Mouse (Mus musculus) MN1 (cell line): Measurements from ENCODE around the gene Hdac5.

Experiments used
- DNase-seq: peaks from one replicate; pipeline ENCODE4 v3.0.0-alpha.2; 2016; ENCODE audit warnings: low spot score

Gene Hdac5

GRCm38 (mm10) chr11:102230006-102230741 lies at the start of gene Hdac5:
Gene Hdac5, minus strand, starts transcription at chr11:102230166.
- DNase-seq, result peak; percentile 97

GRCm38 (mm10) chr11:102279595-102279994 lies 49.6 kb upstream of the Hdac5 start:
- no peak for DNase-seq

DNA sequence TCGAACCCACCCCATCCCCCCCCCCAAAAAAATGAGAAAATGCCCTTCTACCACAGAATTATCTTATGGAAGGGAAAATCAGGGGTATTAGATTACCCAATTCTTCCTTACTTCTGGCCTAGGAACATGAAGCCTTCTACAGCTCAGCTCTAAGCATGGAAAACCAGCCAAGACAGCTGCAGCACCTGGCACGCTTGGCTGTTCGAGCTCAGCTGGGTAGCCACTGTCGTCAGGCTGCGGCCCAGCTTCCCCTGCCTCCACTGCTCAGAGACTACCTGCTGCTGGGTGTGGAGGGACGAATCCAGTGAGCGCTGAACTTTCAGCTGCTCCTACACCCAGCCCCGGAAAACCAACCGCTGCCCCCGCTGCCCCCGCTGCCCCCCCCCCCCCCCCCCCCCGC lies 47.8 kb upstream of the Hdac5 start:
- no peak for DNase-seq

DNA sequence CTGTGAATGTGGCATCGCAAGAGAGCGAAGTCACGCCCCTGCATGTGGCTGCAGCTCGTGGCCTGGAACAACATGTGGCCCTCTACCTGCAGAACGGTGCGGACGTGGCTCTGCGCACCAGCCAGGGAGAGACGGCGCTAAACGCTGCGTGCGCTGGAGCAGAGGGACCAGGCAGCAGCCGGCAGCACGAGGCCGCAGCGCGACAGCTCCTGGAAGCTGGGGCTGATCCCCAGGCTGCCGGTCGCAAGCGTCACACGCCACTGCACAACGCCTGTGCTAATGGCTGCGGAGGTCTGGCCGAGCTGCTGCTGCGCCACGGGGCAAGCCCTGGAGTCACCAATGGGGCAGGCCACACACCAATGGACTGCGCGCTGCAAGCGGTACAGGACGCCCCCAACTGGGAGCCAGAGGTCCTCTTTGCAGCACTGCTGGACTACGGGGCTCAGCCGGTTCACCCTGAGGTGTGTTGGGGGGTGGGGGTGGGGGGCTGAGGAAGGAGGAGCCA lies 46.5 kb upstream of the Hdac5 start:
- peak; percentile 70 for DNase-seq

DNA sequence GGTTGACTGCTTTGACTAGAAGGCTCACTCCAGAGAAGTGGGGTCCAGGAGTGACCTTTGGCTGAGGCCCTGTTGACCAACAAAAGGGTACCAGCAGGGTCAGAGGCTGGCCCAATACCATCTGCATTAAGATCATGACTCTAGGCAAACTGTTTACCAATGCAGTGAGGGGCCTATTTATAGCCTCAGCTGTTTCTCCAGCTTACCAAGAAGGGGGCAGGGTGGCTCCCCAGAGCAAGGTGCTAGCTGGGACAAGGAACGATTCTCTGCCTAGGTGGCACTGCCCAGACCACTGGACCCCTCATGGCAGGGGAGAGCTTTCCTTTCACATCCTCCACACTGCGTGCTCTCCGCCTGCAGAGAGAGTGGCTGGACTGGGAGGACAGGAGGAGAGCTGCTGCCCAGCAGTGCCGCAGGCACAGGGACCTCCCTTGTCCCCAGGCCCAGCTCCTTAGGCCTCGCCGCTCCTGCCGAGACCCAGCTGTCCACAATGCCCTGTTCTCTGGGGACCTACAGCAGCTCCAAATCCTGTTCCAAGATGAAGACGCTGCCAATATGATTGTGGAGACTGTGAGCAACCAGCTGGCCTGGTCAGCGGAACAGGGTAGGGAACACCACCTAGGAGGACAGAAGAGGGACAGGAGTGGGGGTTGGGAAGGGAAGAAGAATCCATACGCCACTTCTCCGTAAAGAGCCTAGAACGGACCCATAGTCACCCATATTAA lies 38.7 kb upstream of the Hdac5 start, which contains the start of gene Asb16:
Gene Asb16 (plus strand): TSS at position 224 of the 725 bp plus-strand sequence.
- no peak for DNase-seq

GRCm38 (mm10) chr11:102267480-102267879 lies 37.5 kb upstream of the Hdac5 start:
- peak; percentile 82 for DNase-seq

GRCm38 (mm10) chr11:102266631-102267355 lies 36.8 kb upstream of the Hdac5 start:
- no peak for DNase-seq

- no peak for DNase-seq
These were observed 35.9 kb upstream of the Hdac5 start for GRCm38 (mm10) chr11:102265816-102266215.

DNA sequence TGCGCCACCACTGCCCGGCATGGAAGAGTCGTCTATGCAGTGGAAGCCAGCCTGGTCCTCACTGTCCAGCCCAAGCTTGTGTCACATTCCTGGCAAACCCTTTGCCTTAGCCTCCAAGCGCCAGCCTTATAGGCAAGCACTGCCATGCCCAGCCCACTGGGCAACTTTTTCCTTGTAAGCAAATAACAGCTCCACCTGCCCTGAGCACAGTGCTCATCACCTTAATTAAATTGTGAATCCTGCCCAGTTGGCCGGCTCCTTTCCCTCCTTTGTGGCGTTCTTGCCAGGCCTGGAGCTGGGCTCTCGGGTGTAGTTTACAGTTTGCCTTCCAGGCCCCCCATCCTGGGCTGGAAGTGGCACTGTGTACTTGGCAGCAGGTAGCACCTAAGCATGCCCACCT lies 33.2 kb upstream of the Hdac5 start:
- no peak for DNase-seq

GRCm38 (mm10) chr11:102258521-102258920 lies 28.6 kb upstream of the Hdac5 start:
- peak; percentile 22 for DNase-seq

- no peak for DNase-seq
These were observed 28.1 kb upstream of the Hdac5 start for GRCm38 (mm10) chr11:102258095-102258494.

- DNase-seq, result no peak
These were observed 27.5 kb upstream of the Hdac5 start for GRCm38 (mm10) chr11:102257514-102257913.

- peak; percentile 18 for DNase-seq
These were observed 19.6 kb upstream of the Hdac5 start for GRCm38 (mm10) chr11:102249351-102250090.

DNA sequence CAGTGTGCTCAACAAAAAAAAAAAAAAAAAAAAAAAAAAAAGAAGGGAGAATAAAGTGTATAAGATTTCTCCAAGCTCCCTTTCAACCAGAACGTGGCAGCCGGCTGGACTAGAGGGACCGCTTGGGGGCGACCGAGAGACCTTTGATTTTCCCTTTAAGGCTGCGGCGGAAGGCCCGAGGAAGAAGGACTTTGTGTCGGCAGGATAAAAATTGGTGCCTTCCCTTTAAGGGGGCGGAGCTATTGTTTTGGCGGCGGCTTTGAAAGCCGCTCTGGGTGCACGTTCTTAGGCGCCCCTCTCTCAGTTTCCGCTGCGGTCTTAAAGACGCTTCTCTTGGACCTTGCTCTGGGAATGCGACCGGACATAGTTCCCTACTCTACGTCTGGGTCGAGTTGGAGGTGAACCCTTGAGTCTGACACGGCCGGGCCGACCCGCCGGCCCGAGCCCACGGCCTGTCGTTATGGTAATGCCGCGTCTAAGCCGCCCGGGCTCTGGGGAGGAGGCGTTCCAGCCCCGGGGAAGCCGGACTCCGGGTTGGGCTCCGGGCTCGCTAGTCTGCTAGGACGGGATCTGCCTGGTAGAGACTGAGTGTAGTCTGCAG lies 18.8 kb upstream of the Hdac5 start, which contains the start of gene BC030867:
Gene BC030867 (plus strand): TSS at position 253 of the 601 bp plus-strand sequence.
- DNase-seq, result peak; percentile 97

DNA sequence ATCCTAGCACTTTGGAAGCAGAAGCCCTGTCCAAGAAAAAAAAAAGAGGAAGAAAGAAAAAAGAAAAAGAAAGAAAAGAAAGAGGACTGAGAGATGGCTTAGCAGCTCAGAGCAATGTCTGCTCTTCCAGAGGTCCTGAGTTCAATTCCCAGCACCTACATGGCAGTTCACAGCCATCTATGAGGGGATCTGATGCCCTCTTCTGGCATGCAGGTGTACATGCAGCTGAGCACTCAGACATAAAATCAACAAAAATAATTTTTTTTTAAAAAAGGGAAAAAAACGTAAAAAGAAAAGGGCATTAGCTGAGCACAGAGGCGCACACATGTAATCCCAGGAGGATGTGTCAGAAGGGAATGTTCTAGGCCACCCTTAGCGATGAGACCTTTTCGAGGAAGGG lies 16.9 kb upstream of the Hdac5 start:
- DNase-seq, result no peak

- DNase-seq, result no peak
These were observed 16.3 kb upstream of the Hdac5 start for GRCm38 (mm10) chr11:102246273-102246635.

DNA sequence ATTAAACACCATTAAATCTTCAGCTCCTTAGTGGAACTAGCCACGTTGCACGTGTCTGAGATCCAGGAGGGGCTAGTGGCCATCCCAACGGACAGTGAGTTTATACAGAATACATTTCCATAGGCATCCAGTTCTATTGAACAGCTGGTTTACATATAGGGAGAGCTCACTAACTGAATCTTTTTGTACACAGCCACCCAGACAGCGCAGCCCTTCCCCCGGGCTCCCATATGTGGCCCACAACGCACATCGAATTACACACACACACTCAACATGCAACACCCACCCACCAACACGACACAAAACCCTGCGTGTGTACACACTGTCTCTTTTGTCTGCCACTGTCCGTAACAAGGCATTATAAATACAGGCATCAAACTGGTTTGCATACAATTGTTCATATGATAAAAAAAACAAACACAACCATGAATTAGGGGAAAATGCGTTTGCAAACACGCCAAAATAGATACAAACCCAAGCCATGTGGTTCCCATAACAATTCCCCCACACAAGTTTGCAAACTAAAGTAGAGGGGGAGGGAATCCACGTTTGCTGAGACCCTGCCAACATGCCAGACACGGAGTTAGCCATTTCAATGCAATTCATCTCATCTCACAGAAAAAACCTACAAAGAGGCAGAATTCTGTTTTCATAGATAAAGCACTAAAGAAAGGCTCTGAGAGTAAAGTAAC lies 15.8 kb upstream of the Hdac5 start:
- DNase-seq, result no peak

- peak; percentile 89 for DNase-seq
These were observed 15.0 kb upstream of the Hdac5 start for GRCm38 (mm10) chr11:102244926-102245449.

- DNase-seq, result no peak
These were observed 11.9 kb upstream of the Hdac5 start for GRCm38 (mm10) chr11:102241874-102242273.

- no peak for DNase-seq
These were observed 11.3 kb upstream of the Hdac5 start for GRCm38 (mm10) chr11:102241246-102241645.
